Mouse (Mus musculus) kidney, adult 2 months (tissue): ENCODE measurements around the gene 4930467E23Rik.
"Not testable (repeated sequence)": the region's sequence is repeated elsewhere in the genome, so short reads cannot be mapped to it uniquely, and the experiment has no call there.

ENCODE experiments used
- CTCF ChIP-seq: fragments of 200-500 bp; conservative IDR thresholded peaks from 2 replicates; pipeline ENCODE4 v1.5.1; 2011; ENCODE audit warnings: low read depth, mild to moderate bottlenecking, control low read depth, low read length, moderate library complexity, mixed read lengths; ENCODE audit not compliant: insufficient read depth, insufficient read length
- POLR2A ChIP-seq: fragments of 200-500 bp; IDR thresholded peaks from one replicate; pipeline ENCODE4 v1.6.1; 2011; ENCODE audit warnings: low read depth, low read length, control low read depth

GRCm38 (mm10) chr8:19701326-19701725 lies 28.1 kb upstream of the 4930467E23Rik start:
- TF ChIP-seq CTCF, POLR2A: not testable (repeated sequence)
